ENCODE assay signal across 8 mouse cellular contexts in the genomic region with DNA sequence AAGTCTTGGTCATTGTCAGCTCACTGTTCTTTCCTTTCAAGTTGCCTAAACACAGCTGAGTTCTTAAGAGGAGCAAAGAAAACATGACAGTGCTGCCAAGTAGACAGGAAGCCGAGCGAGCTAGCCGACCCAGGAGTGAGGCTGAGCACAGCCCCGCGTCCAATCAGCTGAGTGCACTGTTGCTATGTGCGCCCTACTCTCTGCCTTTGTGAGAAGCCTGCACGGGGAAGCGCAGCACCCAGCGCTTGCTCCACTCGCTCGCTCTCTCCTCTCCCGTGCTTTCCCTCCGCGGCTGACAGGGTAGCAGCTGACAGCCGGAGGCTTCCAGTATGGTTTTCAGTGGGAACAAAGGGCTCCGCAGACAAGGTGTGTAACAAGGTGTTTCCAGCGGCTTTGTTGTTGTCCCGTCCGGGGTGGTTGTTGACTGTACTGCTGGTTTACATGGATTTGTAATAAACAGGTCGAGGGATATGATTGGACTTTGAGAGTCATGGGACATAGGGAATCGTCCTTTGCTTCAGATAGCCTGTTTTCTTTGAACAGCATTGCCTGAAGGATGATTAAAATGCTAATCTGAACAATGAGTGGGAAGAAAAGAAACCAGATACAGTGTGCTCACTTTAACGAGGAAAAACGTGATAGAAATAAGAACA. TPM values are rescaled to one million over a fixed set of nuclear protein-coding genes. Genes with fewer than 3 reads are reported as not detected.
A peak's percentile ranks its signal among the peaks of the same experiment; 100 is the strongest.
DNase-seq lines count a peak whose midpoint lies in the region; TF ChIP-seq lines count a peak whose summit lies in the region.

No protein-coding gene starts in this region.

- no peak for TF ChIP-seq CTCF in left cerebral cortex, adult 2 months (IDR thresholded peaks at IDR 0.05)

- DNase-seq in ZHBTc4 (ENCODE audit: low read depth, low spot score): peak; percentile 91
- peak; percentile 65 to 82 for DNase-seq in cerebellum, postnatal 4 days (ENCODE audit: low spot score in 2 of 2)
- DNase-seq in gastrocnemius, postnatal 10 days: peak; percentile 79
- peak; percentile 54 for DNase-seq in hindlimb bud, embryonic 11.5 days (ENCODE audit: extremely low spot score, low read depth, low spot score)
- DNase-seq in left cerebral cortex, adult 2 months (ENCODE audit: extremely low spot score in 1 of 2, low spot score in 2 of 2): peak; percentile 80 to 89
- DNase-seq in retina, postnatal 7 days (ENCODE audit: low read depth, low spot score): peak; percentile 70
- peak; percentile 69 to 85 for DNase-seq in urinary bladder, adult 18-20 months (ENCODE audit: low spot score in 2 of 2)

- WGBS in macrophage (ENCODE audit: missing documents): 1% methylated on average over 23 of the region's 23 CpGs

- peak overlapping the region; percentile 96 for H3K27ac ChIP-seq in left cerebral cortex, adult 2 months
- H3K27ac ChIP-seq in macrophage: peak overlapping the region; percentile 46

- H3K36me3 ChIP-seq in macrophage (ENCODE audit: inconsistent target): no peaks in the 10 kb centered on the region

- peaks cover 9% of the 10 kb centered on the region; the same call in 1 of the 2 replicates for H3K79me2 ChIP-seq in macrophage (ENCODE audit: inconsistent target)

- peak overlapping the region; percentile 58 for H3K4me3 ChIP-seq in left cerebral cortex, adult 2 months
- peak overlapping the region; percentile 45 for H3K4me3 ChIP-seq in macrophage (ENCODE audit: inconsistent target)

- intact Hi-C loops in left cerebral cortex, adult 2 months (cut with DNase I): loop anchor here (2.0 kb wide), 1 partner anchor 23 kb away; a partner anchor contains a TSS

RNA-seq across cellular contexts. Expression of a gene that starts 23.4 kb away (rescaled TPM):
- total RNA-seq in gastrocnemius, postnatal 10 days (2021): 10 to 100 TPM; 28.4 to 31.3 TPM
- 10 to 100 TPM; 35.3 to 37.5 TPM for total RNA-seq in left cerebral cortex, adult 2 months (2021)
- 100 to 1,000 TPM in 6 of 26 experiments, 10 to 100 TPM in 13, 1 to 10 TPM in 7; 2.4 to 192 (median 33.0) TPM for total RNA-seq in macrophage (2018; cell fraction: chromatin; rRNA removed)
- 10 to 100 TPM in 11 of 26 experiments, 1 to 10 TPM in 14, under 1 TPM in 1; 0.53 to 21.8 (median 4.6) TPM for total RNA-seq in macrophage (2018; cell fraction: cytosol; rRNA removed)
- 100 to 1,000 TPM in 2 of 26 experiments, 10 to 100 TPM in 15, 1 to 10 TPM in 9; 1.1 to 132 (median 11.2) TPM for total RNA-seq in macrophage (2018; cell fraction: nucleus; rRNA removed)
- polyA plus RNA-seq in macrophage (2018): 2.3 to 14.6 TPM (median 12.4 TPM) in 3 replicates

Comparison
In these comparisons a context has a peak if more than half of its experiments do, and no peak if none do; other contexts are left out.
1. Peak in every context shown above with its lines: DNase-seq, H3K4me3 ChIP-seq and H3K27ac ChIP-seq.